Mouse (Mus musculus) ES-E14 (cell line): ENCODE measurements around the gene Rora. TPM values are rescaled to one million over a fixed set of nuclear protein-coding genes. Genes with fewer than 3 reads are reported as not detected.

ENCODE experiments used
- DNase-seq: peaks from one replicate; pipeline ENCODE4 v3.0.0-alpha.2; 2013; ENCODE audit warnings: low read depth, low spot score
- H3K27ac ChIP-seq: 2 replicates; pipeline ENCODE4 v1.5.1; 2012; ENCODE audit warnings: low read depth, mild to moderate bottlenecking, low read length, moderate library complexity, mixed read lengths; ENCODE audit not compliant: poor library complexity, insufficient read depth, severe bottlenecking
- H3K36me3 ChIP-seq: 2 replicates; pipeline ENCODE4 v1.6.1; 2012; ENCODE audit warnings: mild to moderate bottlenecking, low read length, moderate library complexity, mixed read lengths; ENCODE audit not compliant: control insufficient read depth, poor library complexity, insufficient read depth, severe bottlenecking
- H3K4me1 ChIP-seq, 2 experiments: fragments of 150-350 bp in 1 of 2; sonication (generic) in 1 of 2; 2 replicates each; pipeline ENCODE4 v1.6.1; 2012; ENCODE audit warnings: low read length in 2 of 2, mild to moderate bottlenecking in 1 of 2, mixed read lengths in 1 of 2; ENCODE audit not compliant: control insufficient read depth in 2 of 2, insufficient read depth in 2 of 2, poor library complexity in 1 of 2
- H3K4me3 ChIP-seq, 2 experiments: fragments of 150-350 bp in 1 of 2; sonication (generic) in 1 of 2; 2 replicates each; pipeline ENCODE4 v1.5.1; 2012; ENCODE audit warnings: low read length in 2 of 2, low read depth in 1 of 2, mild to moderate bottlenecking in 1 of 2, mixed read lengths in 1 of 2; ENCODE audit not compliant: insufficient read depth in 1 of 2, poor library complexity in 1 of 2, severe bottlenecking in 1 of 2
- H3K9ac ChIP-seq: 2 replicates; pipeline ENCODE4 v1.6.1; 2012; ENCODE audit warnings: low read depth, mild to moderate bottlenecking, low read length, mixed read lengths; ENCODE audit not compliant: poor library complexity, insufficient read depth, severe bottlenecking
- H3K9me3 ChIP-seq: fragments of 150-350 bp; sonication (generic); 2 replicates; pipeline ENCODE4 v1.6.1; 2012; ENCODE audit warnings: low read depth, mild to moderate bottlenecking, low read length; ENCODE audit not compliant: control insufficient read depth, insufficient read depth
- CHD2 ChIP-seq: IDR thresholded peaks from 2 replicates; pipeline ENCODE4 v1.6.1; 2014; ENCODE audit warnings: mild to moderate bottlenecking, low read depth, low read length, inconsistent platforms
- HCFC1 ChIP-seq: IDR thresholded peaks from 2 replicates; pipeline ENCODE4 v1.6.1; 2012; ENCODE audit warnings: low read length, inconsistent platforms, borderline replicate concordance; ENCODE audit not compliant: insufficient read depth
- MAFK ChIP-seq: IDR thresholded peaks from 2 replicates; pipeline ENCODE4 v1.6.1; 2014; ENCODE audit warnings: mild to moderate bottlenecking, low read depth, low read length, inconsistent platforms; ENCODE audit not compliant: insufficient read depth
- ZC3H11A ChIP-seq: IDR thresholded peaks from 2 replicates; pipeline ENCODE4 v1.6.1; 2012; ENCODE audit warnings: low read depth, mild to moderate bottlenecking, inconsistent platforms, low read length, borderline replicate concordance
- ZNF384 ChIP-seq: IDR thresholded peaks from 2 replicates; pipeline ENCODE4 v1.6.1; 2012; ENCODE audit warnings: low read depth, low read length, inconsistent platforms
- in situ Hi-C, 2 experiments: fragments of 600-800 bp; cut with MboI; formaldehyde crosslinking; loops; one replicate each; pipeline ENCODE4 v1.15.1; 2025; ENCODE audit warnings: low sequenced_read_pairs in 2 of 2, inconsistent platforms in 1 of 2; ENCODE audit not compliant: unreplicated experiment in 2 of 2
- total RNA-seq: library from RNA; depleted of rRNA; stranded (reverse); fragments of 300-350 nt; gene quantifications from 2 replicates; pipeline ENCODE4 v1.2.3, GENCODE M21; 2012

Gene Rora
- total RNA-seq, 1 experiment: 2.1 TPM

DNA sequence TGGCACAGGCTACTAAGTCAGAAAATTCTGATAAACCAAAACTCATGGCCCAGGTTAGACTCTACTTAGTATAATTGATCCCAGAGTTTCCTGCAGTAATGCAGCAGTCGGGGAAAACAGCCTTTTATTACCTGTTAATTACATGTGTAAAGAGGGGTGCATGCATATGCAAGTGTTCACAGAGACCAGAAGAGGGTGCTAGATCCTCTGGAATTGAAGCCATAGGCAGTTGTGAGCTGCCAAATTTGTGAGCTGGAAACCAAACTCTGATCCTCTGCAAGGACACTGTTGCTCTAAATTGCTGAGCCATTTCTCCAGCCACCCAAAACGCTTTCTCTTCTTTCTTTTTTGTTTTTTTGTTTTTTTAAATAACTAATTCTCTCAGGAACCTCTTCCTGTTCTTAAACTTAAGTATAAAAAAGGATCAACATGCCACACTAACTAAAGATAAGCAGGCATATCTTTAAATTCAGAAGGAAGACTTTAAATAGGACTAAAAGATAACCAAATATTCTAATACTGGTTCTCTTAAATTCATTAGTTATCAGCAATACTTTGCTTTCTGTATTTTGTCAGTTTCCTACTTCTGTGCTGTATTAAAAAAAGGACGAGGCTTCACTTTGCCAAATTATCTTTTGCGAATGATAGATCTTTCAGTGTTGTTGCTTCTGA is 723.5 kb downstream of the Rora start:
- Histone ChIP-seq H3K4me3 (no peak overlapping the region), H3K9me3 (no peaks in the 10 kb centered on the region), H3K27ac (no peak overlapping the region), H3K36me3 (no peaks in the 10 kb centered on the region), H3K9ac (no peak overlapping the region), H3K4me1 (no peaks in the 10 kb centered on the region)
- in situ Hi-C loops: no loop called here
- no peak for DNase-seq
- TF ChIP-seq CHD2 (no peak), HCFC1 (no peak), ZNF384 (no peak), ZC3H11A (no peak), MAFK (no peak)

DNA sequence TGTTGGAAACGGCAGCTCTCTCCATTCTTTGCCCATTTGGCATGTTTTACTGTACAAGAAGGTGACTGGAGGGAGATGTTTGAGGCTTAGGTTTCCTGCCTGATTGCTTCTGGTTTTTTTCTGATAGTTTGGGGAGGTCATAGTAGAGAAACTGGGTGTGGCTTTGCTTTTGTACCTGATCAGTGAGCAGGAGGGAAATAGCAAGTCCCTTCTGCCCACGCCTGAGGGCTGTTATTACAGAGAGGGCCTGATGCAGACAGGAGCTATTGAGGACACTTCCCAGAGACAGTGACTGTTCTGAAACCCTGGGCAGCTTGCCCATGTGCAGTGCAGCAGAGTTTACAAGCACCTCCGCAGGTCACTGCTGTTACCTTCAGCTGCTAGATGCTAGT is 724.1 kb downstream of the Rora start:
- TF ChIP-seq MAFK: no peak
- TF ChIP-seq CHD2: no peak
- no peak for TF ChIP-seq HCFC1
- TF ChIP-seq ZC3H11A: no peak
- TF ChIP-seq ZNF384: no peak
- Histone ChIP-seq H3K4me1 (no peaks in the 10 kb centered on the region), H3K9me3 (no peaks in the 10 kb centered on the region), H3K36me3 (no peaks in the 10 kb centered on the region), H3K4me3 (no peak overlapping the region), H3K27ac (no peak overlapping the region), H3K9ac (no peak overlapping the region)
- in situ Hi-C loops: no loop called here
- no peak for DNase-seq

DNA sequence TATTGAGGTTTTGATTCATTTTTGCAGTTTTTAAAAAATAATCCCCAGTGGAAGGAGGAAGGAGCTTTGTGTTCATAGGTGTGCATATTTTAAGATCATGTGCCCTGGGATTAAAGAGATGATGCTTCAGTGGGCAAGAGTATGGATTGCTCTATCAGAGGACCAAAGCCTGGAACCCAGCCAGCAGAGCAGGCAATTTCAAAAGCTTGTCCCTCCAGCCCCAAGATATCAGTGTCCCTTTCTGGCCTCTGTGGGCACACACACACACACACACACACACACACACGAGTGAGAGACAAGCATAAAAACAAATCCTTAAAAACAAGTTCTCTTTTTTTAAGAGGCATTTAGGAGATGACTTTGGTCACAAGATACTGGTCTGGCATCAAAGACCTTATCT is 727.0 kb downstream of the Rora start:
- no peak for DNase-seq
- in situ Hi-C loops: no loop called here
- Histone ChIP-seq H3K4me3 (no peak overlapping the region), H3K4me1 (no peaks in the 10 kb centered on the region), H3K9me3 (no peaks in the 10 kb centered on the region), H3K27ac (no peak overlapping the region), H3K36me3 (no peaks in the 10 kb centered on the region), H3K9ac (no peak overlapping the region)
- TF ChIP-seq ZC3H11A: no peak
- no peak for TF ChIP-seq CHD2
- no peak for TF ChIP-seq HCFC1
- TF ChIP-seq ZNF384: no peak
- TF ChIP-seq MAFK: no peak

DNA sequence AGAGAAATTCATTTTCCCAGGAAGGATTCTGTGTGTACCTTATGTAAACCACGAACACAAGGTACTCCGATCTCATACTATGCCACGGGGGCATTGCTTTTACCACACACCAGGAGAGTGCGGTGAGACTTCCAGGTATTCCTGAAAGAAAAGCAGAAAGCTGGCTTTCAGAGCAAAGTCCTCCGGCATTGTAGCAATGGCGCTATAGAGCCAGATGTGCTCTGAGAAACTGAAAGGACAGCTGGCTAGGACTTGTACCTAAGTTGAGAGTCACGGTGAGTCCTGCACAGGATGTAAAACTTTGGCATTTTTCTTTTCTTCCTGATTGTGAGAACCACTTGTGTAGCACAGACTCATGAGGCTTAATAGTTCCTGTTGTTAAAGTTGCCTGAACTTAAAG is 728.2 kb downstream of the Rora start:
- TF ChIP-seq MAFK: no peak
- no peaks in the 10 kb centered on the region for H3K4me1 ChIP-seq
- no peak overlapping the region for H3K4me3 ChIP-seq
- no peak overlapping the region for H3K9ac ChIP-seq
- H3K27ac ChIP-seq: no peak overlapping the region
- in situ Hi-C loops: no loop called here
- H3K9me3 ChIP-seq: no peaks in the 10 kb centered on the region
- no peaks in the 10 kb centered on the region for H3K36me3 ChIP-seq
- DNase-seq: no peak

DNA sequence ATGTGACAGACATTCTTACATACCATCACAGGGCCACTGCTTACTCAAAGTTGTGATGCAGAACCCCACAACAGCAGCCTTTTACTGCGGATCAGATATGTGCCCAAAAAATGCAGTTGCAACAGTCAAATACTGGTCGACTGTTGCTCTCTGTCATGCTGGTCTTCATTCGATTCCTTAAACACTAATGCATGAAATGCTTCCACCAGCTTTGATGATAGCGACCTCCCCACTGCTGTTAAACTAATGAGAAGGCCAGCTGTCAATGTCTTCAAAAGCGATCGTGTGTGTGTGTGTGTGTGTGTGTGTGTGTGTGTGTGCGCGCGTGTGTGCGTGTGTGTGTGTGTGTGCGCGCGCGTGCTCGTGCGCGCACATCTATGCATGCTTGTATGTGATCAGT is 730.9 kb downstream of the Rora start:
- DNase-seq: no peak
- TF ChIP-seq ZNF384 (no peak), HCFC1 (no peak), CHD2 (no peak), ZC3H11A (no peak)
- in situ Hi-C loops: no loop called here

More for the DNA sequence above, 730.9 kb downstream of the Rora start:
- H3K27ac ChIP-seq: no peak overlapping the region
- no peaks in the 10 kb centered on the region for H3K36me3 ChIP-seq
- H3K9me3 ChIP-seq: no peaks in the 10 kb centered on the region
- H3K9ac ChIP-seq: no peak overlapping the region
- no peaks in the 10 kb centered on the region for H3K4me1 ChIP-seq
- H3K4me3 ChIP-seq: no peak overlapping the region
